Mouse (Mus musculus) adrenal gland, adult 10 weeks (tissue): ENCODE measurements around the gene Gna14. TPM values are rescaled to one million over a fixed set of nuclear protein-coding genes. Genes with fewer than 3 reads are reported as not detected.

Experiments
- polyA plus RNA-seq: library from polyadenylated mRNA; stranded (reverse); fragments of 350-450 nt; fragmentation: Illumina TruSeq; extraction: RNeasy Lipid Tissue Mini Kit (QIAGEN cat#74804); gene quantifications from one replicate; pipeline ENCODE4 v1.2.3, GENCODE M21; 2014; ENCODE audit warnings: low read depth, low replicate concordance

Gene Gna14
- polyA plus RNA-seq: 76.0 TPM

DNA sequence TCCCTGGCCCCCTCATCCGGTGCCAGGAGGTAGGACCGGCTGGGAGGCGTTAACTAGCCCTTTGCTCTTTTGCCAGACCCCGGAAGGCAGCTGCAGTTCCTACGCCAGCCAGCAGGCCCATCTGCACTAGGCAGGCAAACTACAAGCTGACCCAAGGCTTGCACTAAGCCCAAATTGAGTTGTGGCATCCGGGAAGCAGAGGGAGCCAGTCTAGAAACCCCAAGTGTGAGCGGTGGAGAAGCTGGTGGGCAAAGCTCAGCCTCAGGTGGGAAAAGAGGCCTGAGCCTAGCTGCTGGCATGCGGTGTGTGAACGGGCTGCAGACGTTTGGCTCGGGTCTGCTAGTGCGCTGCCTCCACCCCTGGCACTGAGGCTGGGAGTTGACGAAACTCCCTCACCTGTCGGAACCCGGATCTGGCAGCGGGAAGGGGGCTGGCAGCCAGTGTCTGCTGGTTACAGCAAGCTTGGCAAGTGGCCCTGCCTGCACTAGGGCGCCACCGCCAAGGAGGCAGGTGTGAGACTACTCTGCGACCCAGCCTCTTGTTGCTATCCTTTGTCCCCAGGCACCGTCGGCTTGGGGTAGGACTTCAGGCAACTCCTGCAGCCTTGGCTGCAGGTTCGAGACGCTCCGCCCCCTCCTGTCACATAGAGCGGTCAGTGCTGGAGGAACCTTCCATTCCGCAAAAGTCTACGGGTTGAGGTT, at the start of gene Gna14:
Gene Gna14 (plus strand): TSS at position 232 of the 701 bp plus-strand sequence.

